Mouse (Mus musculus): Measurements from ENCODE around the gene Nhlrc1. TPM values are rescaled to one million over a fixed set of nuclear protein-coding genes. Genes with fewer than 3 reads are reported as not detected.

Gene Nhlrc1
- total and polyA plus RNA-seq, 3 experiments = not detected

GRCm38 (mm10) chr13:46979836-46980490 lies 34.7 kb downstream of the Nhlrc1 start:
- H3K9ac ChIP-seq (ENCODE audit: control insufficient read depth, low read depth, low read length, poor library complexity, severe bottlenecking) = peak overlapping the region; percentile 31
- peaks cover 0 to 21% of the 10 kb centered on the region in 2 experiments; a peak in 2 of 4 replicates for H3K36me3 ChIP-seq (ENCODE audit: control insufficient read depth in 1 of 2, insufficient read depth in 2 of 2, low read length in 2 of 2)
- peak; percentile 71 for DNase-seq (ENCODE audit: low read depth, low spot score)
- H3K79me2 ChIP-seq (ENCODE audit: control insufficient read depth, insufficient read depth, low read length, poor library complexity) = no peaks in the 10 kb centered on the region
- H3K9me3 ChIP-seq (replicated peaks; ENCODE audit: insufficient read depth, low read length) = no peaks in the 10 kb centered on the region
- no peaks in the 10 kb centered on the region for H3K27me3 ChIP-seq (ENCODE audit: control insufficient read depth in 1 of 2, insufficient read depth in 2 of 2, low read length in 2 of 2)
- peak overlapping the region; percentile 28; the same call in 1 of the 2 replicates for H3K27ac ChIP-seq (ENCODE audit: control insufficient read depth, low read depth, low read length)
- TF ChIP-seq GATA1 (IDR thresholded peaks at IDR 0.05; ENCODE audit: low read depth, low read length) (0 out of 2 replicates have a peak, but pooled peaks have one; percentile 39), ZC3H11A (IDR thresholded peaks at IDR 0.05; ENCODE audit: low read depth, low read length) (no peak), KAT2A (conservative IDR thresholded peaks at IDR 0.05; ENCODE audit: low read depth, low read length) (no peak), TAL1 (IDR thresholded peaks at IDR 0.05; ENCODE audit: low read length) (peak; percentile 57), EP300 (IDR thresholded peaks at IDR 0.05; ENCODE audit: low read depth in 1 of 2, low read length in 2 of 2) (peak in 1 of 2 experiments; percentile 34; a peak in 1 of 4 replicates)
- peaks cover 0 to 17% of the 10 kb centered on the region in 2 experiments; a peak in 2 of 4 replicates for H3K4me1 ChIP-seq (ENCODE audit: control insufficient read depth in 1 of 2, insufficient read depth in 2 of 2, low read length in 2 of 2)
- 0 out of 4 replicates have a peak overlapping the region, but pooled peaks of 1 of the 2 experiments have one; percentile 10 for H3K4me3 ChIP-seq (ENCODE audit: control insufficient read depth in 1 of 2, insufficient read depth in 1 of 2, low read depth in 2 of 2, low read length in 2 of 2)

DNA sequence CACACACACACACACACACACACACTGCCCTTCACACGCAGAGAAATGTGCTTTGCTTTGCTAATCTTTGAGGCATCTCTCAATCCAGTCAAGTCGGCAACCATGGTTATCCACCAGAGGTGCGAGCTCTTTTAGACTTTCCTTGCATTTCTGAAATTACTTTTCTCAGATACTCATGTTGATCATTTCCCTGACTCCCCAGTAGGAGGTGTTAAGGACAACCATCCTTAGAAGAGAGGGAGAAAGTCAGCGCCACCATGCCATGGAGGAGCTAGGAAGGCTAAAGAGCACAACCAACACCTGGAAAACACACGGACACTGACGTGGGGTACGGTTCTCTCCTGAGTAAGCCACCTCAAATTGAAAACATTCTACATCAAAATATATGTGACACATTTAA lies 38.1 kb downstream of the Nhlrc1 start:
- Histone ChIP-seq H3K79me2 (ENCODE audit: control insufficient read depth, insufficient read depth, low read length, poor library complexity) (no peaks in the 10 kb centered on the region), H3K9me3 (replicated peaks; ENCODE audit: insufficient read depth, low read length) (no peaks in the 10 kb centered on the region), H3K36me3 (ENCODE audit: control insufficient read depth in 1 of 2, insufficient read depth in 2 of 2, low read length in 2 of 2) (peaks cover 0 to 21% of the 10 kb centered on the region in 2 experiments; a peak in 2 of 4 replicates), H3K27me3 (ENCODE audit: control insufficient read depth in 1 of 2, insufficient read depth in 2 of 2, low read length in 2 of 2) (no peaks in the 10 kb centered on the region), H3K27ac (ENCODE audit: control insufficient read depth, low read depth, low read length) (no peak overlapping the region), H3K4me3 (ENCODE audit: control insufficient read depth in 1 of 2, insufficient read depth in 1 of 2, low read depth in 2 of 2, low read length in 2 of 2) (no peak overlapping the region), H3K4me1 (ENCODE audit: control insufficient read depth in 1 of 2, insufficient read depth in 2 of 2, low read length in 2 of 2) (peaks cover 0 to 19% of the 10 kb centered on the region in 2 experiments; a peak in 2 of 4 replicates), H3K9ac (ENCODE audit: control insufficient read depth, low read depth, low read length, poor library complexity, severe bottlenecking) (no peak overlapping the region)
- DNase-seq (ENCODE audit: low read depth, low spot score) = no peak
- TF ChIP-seq TCF12 (IDR thresholded peaks at IDR 0.05; ENCODE audit: low read depth, low read length) (no peak), NRF1 (IDR thresholded peaks at IDR 0.05; ENCODE audit: insufficient read depth, low read depth, low read length, poor library complexity, severe bottlenecking) (no peak), CTCF (IDR thresholded peaks at IDR 0.05 in 2 of 3, conservative IDR thresholded peaks at IDR 0.05 in 1 of 3; ENCODE audit: control insufficient read depth in 1 of 3, insufficient read depth in 1 of 3, low read depth in 2 of 3, low read length in 3 of 3, poor library complexity in 1 of 3, severe bottlenecking in 1 of 3) (peak in 1 of 3 experiments; percentile 2; a peak in 1 of 6 replicates)

GRCm38 (mm10) chr13:46975930-46976329 lies 38.7 kb downstream of the Nhlrc1 start:
- no peak for TF ChIP-seq RAD21 (IDR thresholded peaks at IDR 0.05; ENCODE audit: low read depth, low read length)
- TF ChIP-seq BHLHE40 (IDR thresholded peaks at IDR 0.05; ENCODE audit: borderline replicate concordance, low read depth, low read length) = no peak
- TF ChIP-seq SMC3 (IDR thresholded peaks at IDR 0.05; ENCODE audit: low read depth, low read length) = no peak
- TF ChIP-seq GATA1 (IDR thresholded peaks at IDR 0.05; ENCODE audit: low read depth, low read length) = 0 out of 2 replicates have a peak, but pooled peaks have one; percentile 15
- no peak for TF ChIP-seq MAFK (IDR thresholded peaks at IDR 0.05; ENCODE audit: borderline replicate concordance, low read depth, low read length)
- peak; percentile 9 for DNase-seq (ENCODE audit: low read depth, low spot score)
- Histone ChIP-seq H3K27ac (ENCODE audit: control insufficient read depth, low read depth, low read length) (no peak overlapping the region), H3K4me1 (ENCODE audit: control insufficient read depth in 1 of 2, insufficient read depth in 2 of 2, low read length in 2 of 2) (peaks cover 0 to 19% of the 10 kb centered on the region in 2 experiments; a peak in 2 of 4 replicates), H3K36me3 (ENCODE audit: control insufficient read depth in 1 of 2, insufficient read depth in 2 of 2, low read length in 2 of 2) (peaks cover 0 to 19% of the 10 kb centered on the region in 2 experiments; a peak in 2 of 4 replicates), H3K4me3 (ENCODE audit: control insufficient read depth in 1 of 2, insufficient read depth in 1 of 2, low read depth in 2 of 2, low read length in 2 of 2) (no peak overlapping the region), H3K9me3 (replicated peaks; ENCODE audit: insufficient read depth, low read length) (no peaks in the 10 kb centered on the region), H3K79me2 (ENCODE audit: control insufficient read depth, insufficient read depth, low read length, poor library complexity) (no peaks in the 10 kb centered on the region), H3K9ac (ENCODE audit: control insufficient read depth, low read depth, low read length, poor library complexity, severe bottlenecking) (no peak overlapping the region), H3K27me3 (ENCODE audit: control insufficient read depth in 1 of 2, insufficient read depth in 2 of 2, low read length in 2 of 2) (no peaks in the 10 kb centered on the region)

Measured in MEL (cell line).